Mouse (Mus musculus) kidney, postnatal 0 days (tissue): ENCODE measurements around the gene Tmem120b. TPM values are rescaled to one million over a fixed set of nuclear protein-coding genes. Genes with fewer than 3 reads are reported as not detected.
A peak's percentile ranks its signal among the peaks of the same experiment; 100 is the strongest.

Source experiments
- ATAC-seq: fragments of 200-750 bp; cut with Nextera tagmentation; replicated peaks from 2 replicates; pipeline ENCODE4 v1.8.0; 2017; ENCODE audit warnings: low read depth, moderate number of reproducible peaks, moderate TSS enrichment, moderate library complexity; ENCODE audit not compliant: low FRiP score
- DNase-seq: peaks from one replicate; pipeline ENCODE4 v3.0.0-alpha.2; 2016; ENCODE audit warnings: low spot score
- H3K27ac ChIP-seq: fragments of 300-500 bp; sonication (generic); 2 replicates; pipeline ENCODE4 v1.5.1; 2014; ENCODE audit warnings: mild to moderate bottlenecking
- H3K27me3 ChIP-seq: fragments of 300-500 bp; sonication (generic); 2 replicates; pipeline ENCODE4 v1.6.1; 2014; ENCODE audit warnings: low read length, mixed read lengths; ENCODE audit not compliant: insufficient read depth
- H3K36me3 ChIP-seq: fragments of 300-500 bp; sonication (generic); 2 replicates; pipeline ENCODE4 v1.6.1; 2014; ENCODE audit warnings: low read length, mixed read lengths; ENCODE audit not compliant: insufficient read depth
- H3K4me1 ChIP-seq: fragments of 300-500 bp; sonication (generic); replicated peaks from 2 replicates; pipeline ENCODE4 v1.6.1; 2014; ENCODE audit warnings: antibody characterized with exemption, low read length, mixed read lengths; ENCODE audit not compliant: insufficient read depth
- H3K4me2 ChIP-seq: fragments of 300-500 bp; sonication (generic); 2 replicates; pipeline ENCODE4 v1.6.1; 2014; ENCODE audit warnings: mild to moderate bottlenecking, low read length, moderate library complexity, mixed read lengths
- H3K4me3 ChIP-seq: fragments of 300-500 bp; sonication (generic); replicated peaks from 2 replicates; pipeline ENCODE4 v1.5.1; 2014; ENCODE audit warnings: low read depth, low read length
- H3K9ac ChIP-seq: fragments of 300-500 bp; sonication (generic); 2 replicates; pipeline ENCODE4 v1.6.1; 2014; ENCODE audit warnings: low read depth, low read length
- H3K9me3 ChIP-seq: fragments of 300-500 bp; sonication (generic); replicated peaks from 2 replicates; pipeline ENCODE4 v1.6.1; 2016; ENCODE audit warnings: low read length, inconsistent platforms, mixed read lengths
- CTCF ChIP-seq: IDR thresholded peaks from 2 replicates; pipeline ENCODE4 v1.5.1; 2016; ENCODE audit warnings: antibody characterized with exemption, low read depth, mild to moderate bottlenecking, moderate library complexity
- WGBS: fragments of 180-500 bp; shearing (Covaris S2); extraction: QIAGEN DNeasy Blood & Tissue Kit; methylation state at CpG from one replicate; pipeline ENCODE4 v1.1.7; 2014; 5-methylcytosine and 5-hydroxymethylcytosine counted together
- polyA plus RNA-seq: library from polyadenylated mRNA; unstranded; fragments of >200 nt; fragmentation: Nextera tagmentation; extraction: Ambion mirVana; gene quantifications from 2 replicates; pipeline ENCODE4 v1.2.1, GENCODE M21; 2015

The Tmem120b gene
- polyA plus RNA-seq, 1 experiment from 2014 or later = 12.6 TPM

GRCm38 (mm10) chr5:123080041-123080440, 11.8 kb downstream of the Tmem120b start:
- no peak for ATAC-seq
- Histone ChIP-seq H3K4me2 (peak overlapping the region; percentile 23; the same call in 1 of the 2 replicates), H3K9me3 (no peaks in the 10 kb centered on the region; the same call in 1 of the 2 replicates), H3K27me3 (no peaks in the 10 kb centered on the region), H3K4me3 (no peak overlapping the region), H3K4me1 (peaks cover 10% of the 10 kb centered on the region; the same call in 1 of the 2 replicates), H3K9ac (no peak overlapping the region), H3K36me3 (no peaks in the 10 kb centered on the region), H3K27ac (peak overlapping the region; percentile 66; the same call in 1 of the 2 replicates)
- WGBS = 13% methylated on average over 8 of the region's 8 CpGs
- DNase-seq = peak; percentile 87
- TF ChIP-seq CTCF = no peak

DNA sequence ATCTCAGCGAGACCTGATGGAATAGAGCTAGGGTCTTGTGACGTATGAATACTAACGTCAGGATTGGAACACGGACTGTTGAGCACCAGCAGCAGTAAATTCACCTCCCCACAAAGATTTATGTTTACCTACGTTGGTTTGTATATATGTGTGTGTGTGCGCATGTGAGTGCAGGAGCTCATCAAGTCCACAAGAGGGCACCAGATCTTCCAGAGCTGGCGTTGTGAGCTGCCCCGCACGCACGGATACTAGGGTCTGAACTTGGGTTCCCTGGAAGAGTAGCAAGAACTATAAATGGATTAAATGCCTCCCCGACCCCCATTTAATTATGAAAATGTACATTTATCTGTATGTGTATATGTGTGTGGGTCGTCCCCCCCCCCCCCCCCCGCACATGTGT, 12.3 kb downstream of the Tmem120b start:
- no peaks in the 10 kb centered on the region for H3K36me3 ChIP-seq
- no peak for DNase-seq
- H3K27ac ChIP-seq = no peak overlapping the region
- H3K4me2 ChIP-seq = no peak overlapping the region
- peaks cover 10% of the 10 kb centered on the region; the same call in 1 of the 2 replicates for H3K4me1 ChIP-seq
- no peaks in the 10 kb centered on the region for H3K27me3 ChIP-seq
- no peak overlapping the region for H3K9ac ChIP-seq
- no peak for ATAC-seq
- no peak overlapping the region for H3K4me3 ChIP-seq
- TF ChIP-seq CTCF = peak; percentile 46; the same call in 1 of the 2 replicates
- H3K9me3 ChIP-seq = no peaks in the 10 kb centered on the region; the same call in 1 of the 2 replicates
- 87% methylated on average over 13 of the region's 13 CpGs for WGBS

GRCm38 (mm10) chr5:123083340-123084050, 15.3 kb downstream of the Tmem120b start:
- Histone ChIP-seq H3K4me1 (no peaks in the 10 kb centered on the region), H3K27me3 (no peaks in the 10 kb centered on the region), H3K4me3 (no peak overlapping the region), H3K36me3 (no peaks in the 10 kb centered on the region), H3K27ac (no peak overlapping the region), H3K4me2 (no peak overlapping the region), H3K9me3 (no peaks in the 10 kb centered on the region; the same call in 1 of the 2 replicates), H3K9ac (no peak overlapping the region)
- no peak for DNase-seq
- ATAC-seq = no peak
- no peak for TF ChIP-seq CTCF
- 36% methylated on average over 13 of the region's 13 CpGs for WGBS

- WGBS = 78% methylated on average over 2 of the region's 2 CpGs
- no peak for ATAC-seq
Measured at GRCm38 (mm10) chr5:123086501-123086900, 18.3 kb downstream of the Tmem120b start.

GRCm38 (mm10) chr5:123088784-123089183, 20.6 kb downstream of the Tmem120b start:
- H3K4me2 ChIP-seq = no peak overlapping the region
- TF ChIP-seq CTCF = no peak
- ATAC-seq (no peak), DNase-seq (no peak)
- no peak overlapping the region for H3K27ac ChIP-seq
- no peak overlapping the region for H3K4me3 ChIP-seq
- no peaks in the 10 kb centered on the region for H3K27me3 ChIP-seq
- no peaks in the 10 kb centered on the region for H3K4me1 ChIP-seq
- 87% methylated on average over 4 of the region's 4 CpGs for WGBS
- H3K9me3 ChIP-seq = no peaks in the 10 kb centered on the region
- no peak overlapping the region for H3K9ac ChIP-seq
- H3K36me3 ChIP-seq = no peaks in the 10 kb centered on the region

More at GRCm38 (mm10) chr5:123086501-123086900, 18.3 kb downstream of the Tmem120b start:
- Histone ChIP-seq H3K4me2 (no peak overlapping the region), H3K9ac (no peak overlapping the region), H3K27me3 (no peaks in the 10 kb centered on the region), H3K4me3 (no peak overlapping the region), H3K27ac (no peak overlapping the region), H3K36me3 (no peaks in the 10 kb centered on the region), H3K9me3 (no peaks in the 10 kb centered on the region), H3K4me1 (no peaks in the 10 kb centered on the region)
- no peak for DNase-seq
- TF ChIP-seq CTCF = no peak

DNA sequence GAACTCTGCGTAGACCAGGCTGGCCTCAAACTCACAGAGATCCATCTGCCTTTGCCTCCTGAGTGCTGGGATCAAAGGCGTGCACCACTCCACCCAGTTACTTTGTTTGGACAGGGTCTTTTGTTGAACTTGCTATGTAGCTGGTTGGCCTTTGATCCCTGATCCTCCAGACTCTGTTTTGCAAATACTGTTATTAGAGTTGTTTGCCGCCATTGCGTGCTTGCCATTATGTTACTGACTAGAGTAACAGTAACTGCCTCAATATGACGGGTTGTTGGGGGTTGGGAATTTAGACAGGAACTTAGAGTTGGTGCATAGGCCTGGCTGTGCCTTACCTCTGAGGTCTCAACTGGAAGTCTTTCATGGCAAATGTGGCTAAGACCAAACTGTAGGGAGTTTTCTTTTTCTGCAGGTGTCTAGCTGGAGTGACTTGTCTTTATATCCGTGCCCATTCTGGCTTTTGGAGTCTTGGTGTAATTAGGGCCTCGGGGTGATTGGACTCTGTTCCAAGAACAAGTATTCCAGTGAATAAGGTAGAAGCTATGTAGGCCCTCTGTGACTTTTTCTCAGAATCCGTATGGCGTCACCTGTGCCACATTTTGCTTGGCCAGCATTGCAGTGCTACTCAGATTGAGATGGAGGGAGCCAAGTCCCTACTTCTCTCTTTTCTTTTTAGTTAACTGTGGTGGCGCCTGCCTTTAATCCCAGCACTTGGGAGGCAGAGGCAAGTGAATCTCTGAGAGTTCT, 22.5 kb downstream of the Tmem120b start:
- Histone ChIP-seq H3K9me3 (no peaks in the 10 kb centered on the region), H3K9ac (no peak overlapping the region), H3K36me3 (no peaks in the 10 kb centered on the region), H3K4me3 (no peak overlapping the region), H3K27me3 (no peaks in the 10 kb centered on the region), H3K4me2 (no peak overlapping the region), H3K27ac (no peak overlapping the region), H3K4me1 (no peaks in the 10 kb centered on the region)
- DNase-seq = no peak
- TF ChIP-seq CTCF = no peak
- no peak for ATAC-seq
- WGBS = 91% methylated on average over 10 of the region's 10 CpGs
